7 mouse cellular contexts compared by ENCODE assay signal in genomic region chr16:18591047-18592018, GRCm38 (mm10). TPM values are rescaled to one million over a fixed set of nuclear protein-coding genes. Genes with fewer than 3 reads are reported as not detected.
DNase-seq lines count a peak whose midpoint lies in the region; ATAC-seq and TF ChIP-seq lines count a peak whose summit lies in the region.

No protein-coding gene starts in this region.

- no peaks in the 10 kb centered on the region for H3K4me1 ChIP-seq in lung, adult 2 months (ENCODE audit: control insufficient read depth, insufficient read depth, low read length)
- peaks cover 3% of the 10 kb centered on the region; the same call in 1 of the 2 replicates for H3K4me1 ChIP-seq in forebrain, postnatal 0 days (ENCODE audit: insufficient read depth)
- peaks cover 38% of the 10 kb centered on the region for H3K4me1 ChIP-seq in liver, embryonic 12.5 days
- H3K4me1 ChIP-seq in stomach, embryonic 16.5 days (ENCODE audit: control insufficient read depth, insufficient read depth, low read length) = peaks cover 30% of the 10 kb centered on the region

- H3K27ac ChIP-seq in forebrain, postnatal 0 days (ENCODE audit: low read depth, low read length) = no peak overlapping the region
- H3K27ac ChIP-seq in liver, embryonic 12.5 days = no peak overlapping the region
- H3K27ac ChIP-seq in stomach, embryonic 16.5 days (ENCODE audit: low read length) = no peak overlapping the region

- no peak overlapping the region for H3K4me3 ChIP-seq in lung, adult 2 months (replicated peaks; ENCODE audit: extremely low read depth, low read depth, low read length)
- H3K4me3 ChIP-seq in forebrain, postnatal 0 days (ENCODE audit: low read depth, low read length) = peak overlapping the region; percentile 6
- peak overlapping the region; percentile 43; the same call in 1 of the 2 replicates for H3K4me3 ChIP-seq in liver, embryonic 12.5 days
- peak overlapping the region; percentile 34 for H3K4me3 ChIP-seq in stomach, embryonic 16.5 days (replicated peaks; ENCODE audit: low read length)

- WGBS in lung, adult 2 months = 11% methylated on average over 59 of the region's 59 CpGs
- WGBS in forebrain, postnatal 0 days = 5% methylated on average over 59 of the region's 59 CpGs
- WGBS in liver, embryonic 12.5 days (ENCODE audit: insufficient replicate concordance) = 4% methylated on average over 59 of the region's 59 CpGs
- WGBS in stomach, embryonic 16.5 days = 4% methylated on average over 59 of the region's 59 CpGs

- DNase-seq in lung, postnatal 10 days = peak; percentile 48
- DNase-seq in lung, adult 2 months = no peak
- DNase-seq in forebrain, postnatal 0 days = no peak
- no peak for DNase-seq in cerebellum, postnatal 36 days

- peak; percentile 35; the same call in 1 of the 2 replicates for ATAC-seq in forebrain, postnatal 0 days
- ATAC-seq in liver, embryonic 12.5 days = no peak
- peak; percentile 19; the same call in 1 of the 2 replicates for ATAC-seq in stomach, embryonic 16.5 days (ENCODE audit: insufficient read depth, low FRiP score)
- no peak for ATAC-seq in erythroblast, adult 5-6 weeks (replicated peaks; ENCODE audit: low FRiP score, poor library complexity, severe bottlenecking)

- no peak for TF ChIP-seq CTCF in lung, adult 2 months (IDR thresholded peaks at IDR 0.05; ENCODE audit: insufficient read depth, low read length)
- TF ChIP-seq CTCF in forebrain, postnatal 0 days (IDR thresholded peaks at IDR 0.05; ENCODE audit: low read depth) = peak; percentile 55

- peaks cover 62% of the 10 kb centered on the region for H3K27me3 ChIP-seq in forebrain, postnatal 0 days (ENCODE audit: insufficient read depth, low read length)
- peaks cover 98% of the 10 kb centered on the region for H3K27me3 ChIP-seq in liver, embryonic 12.5 days (replicated peaks)
- peaks cover 61% of the 10 kb centered on the region for H3K27me3 ChIP-seq in stomach, embryonic 16.5 days (ENCODE audit: control insufficient read depth, insufficient read depth, low read length)

- TF ChIP-seq POLR2A in lung, adult 2 months (IDR thresholded peaks at IDR 0.05; ENCODE audit: borderline replicate concordance, extremely low read depth, low read depth, low read length) = no peak

- H3K4me2 ChIP-seq in forebrain, postnatal 0 days (ENCODE audit: low read depth) = peak overlapping the region; percentile 36
- peak overlapping the region; percentile 37 for H3K4me2 ChIP-seq in liver, embryonic 12.5 days
- peak overlapping the region; percentile 56 for H3K4me2 ChIP-seq in stomach, embryonic 16.5 days (ENCODE audit: low read depth, low read length)

- H3K9me3 ChIP-seq in forebrain, postnatal 0 days (ENCODE audit: low read length) = no peaks in the 10 kb centered on the region
- H3K9me3 ChIP-seq in liver, embryonic 12.5 days (replicated peaks) = no peaks in the 10 kb centered on the region
- H3K9me3 ChIP-seq in stomach, embryonic 16.5 days (replicated peaks; ENCODE audit: control insufficient read depth, low read length) = no peaks in the 10 kb centered on the region

- no peak overlapping the region for H3K9ac ChIP-seq in forebrain, postnatal 0 days
- H3K9ac ChIP-seq in liver, embryonic 12.5 days = no peak overlapping the region
- H3K9ac ChIP-seq in stomach, embryonic 16.5 days (ENCODE audit: low read length) = peak overlapping the region; percentile 42

- no peaks in the 10 kb centered on the region for H3K36me3 ChIP-seq in forebrain, postnatal 0 days (ENCODE audit: insufficient read depth)
- H3K36me3 ChIP-seq in liver, embryonic 12.5 days = no peaks in the 10 kb centered on the region
- H3K36me3 ChIP-seq in stomach, embryonic 16.5 days (ENCODE audit: control insufficient read depth, insufficient read depth, low read length) = no peaks in the 10 kb centered on the region

RNA-seq across cellular contexts. Expression of gene Tbx1, which starts 0.9 kb away (rescaled TPM):
- 32.5 and 38.4 TPM in 2 replicates for polyA plus RNA-seq in lung, adult 2 months (2012; rRNA removed)
- 0.71 and 1.2 TPM in 2 replicates for total RNA-seq in forebrain, postnatal 0 days (2014; rRNA removed)
- 0.70 and 0.90 TPM in 2 replicates for polyA plus RNA-seq in forebrain, postnatal 0 days (2015; fragmentation: Nextera tagmentation; extraction: Ambion mirVana)
- 0.08 TPM in 1 of 2 replicates, not detected in the other for polyA plus RNA-seq in liver, embryonic 12.5 days (2016; fragmentation: Nextera tagmentation; extraction: Ambion mirVana)
- 0.20 and 0.84 TPM in 2 replicates for polyA plus RNA-seq in stomach, embryonic 16.5 days (2015; fragmentation: Nextera tagmentation; extraction: Ambion mirVana)
- total RNA-seq in erythroblast, adult 5-6 weeks (2015; ENCODE audit: low replicate concordance) = not detected in 2 replicates
- not detected in 2 replicates for total RNA-seq in erythroblast, adult 5-6 weeks (2017; ENCODE audit: low replicate concordance)

RNA-seq across cellular contexts. Expression of gene Gp1bb, which starts 30.9 kb away (rescaled TPM):
- polyA plus RNA-seq in lung, adult 2 months (2012; rRNA removed) = 9.7 and 15.5 TPM in 2 replicates
- total RNA-seq in forebrain, postnatal 0 days (2014; rRNA removed) = 34.1 and 34.2 TPM in 2 replicates
- polyA plus RNA-seq in forebrain, postnatal 0 days (2015; fragmentation: Nextera tagmentation; extraction: Ambion mirVana) = 9.4 and 11.4 TPM in 2 replicates
- 40.8 and 44.2 TPM in 2 replicates for polyA plus RNA-seq in liver, embryonic 12.5 days (2016; fragmentation: Nextera tagmentation; extraction: Ambion mirVana)
- 0.68 and 0.74 TPM in 2 replicates for polyA plus RNA-seq in stomach, embryonic 16.5 days (2015; fragmentation: Nextera tagmentation; extraction: Ambion mirVana)
- 3.7 TPM in 1 of 2 replicates, not detected in the other for total RNA-seq in erythroblast, adult 5-6 weeks (2015; ENCODE audit: low replicate concordance)
- 0.56 and 0.94 TPM in 2 replicates for total RNA-seq in erythroblast, adult 5-6 weeks (2017; ENCODE audit: low replicate concordance)

RNA-seq across cellular contexts. Expression of gene Gm49601, which starts 34.9 kb away (rescaled TPM):
- 3.6 and 9.4 TPM in 2 replicates for polyA plus RNA-seq in lung, adult 2 months (2012; rRNA removed)
- total RNA-seq in forebrain, postnatal 0 days (2014; rRNA removed) = 32.7 and 33.4 TPM in 2 replicates
- 3.6 and 4.9 TPM in 2 replicates for polyA plus RNA-seq in forebrain, postnatal 0 days (2015; fragmentation: Nextera tagmentation; extraction: Ambion mirVana)
- 0.31 and 0.61 TPM in 2 replicates for polyA plus RNA-seq in liver, embryonic 12.5 days (2016; fragmentation: Nextera tagmentation; extraction: Ambion mirVana)
- 3.1 and 4.2 TPM in 2 replicates for polyA plus RNA-seq in stomach, embryonic 16.5 days (2015; fragmentation: Nextera tagmentation; extraction: Ambion mirVana)
- not detected in 2 replicates for total RNA-seq in erythroblast, adult 5-6 weeks (2015; ENCODE audit: low replicate concordance)
- 0.85 TPM in 1 of 2 replicates, not detected in the other for total RNA-seq in erythroblast, adult 5-6 weeks (2017; ENCODE audit: low replicate concordance)

RNA-seq across cellular contexts. Expression of gene Sept5, which starts 38.4 kb away (rescaled TPM):
- 9.0 and 22.0 TPM in 2 replicates for polyA plus RNA-seq in lung, adult 2 months (2012; rRNA removed)
- 372 and 373 TPM in 2 replicates for total RNA-seq in forebrain, postnatal 0 days (2014; rRNA removed)
- 265 and 267 TPM in 2 replicates for polyA plus RNA-seq in forebrain, postnatal 0 days (2015; fragmentation: Nextera tagmentation; extraction: Ambion mirVana)
- polyA plus RNA-seq in liver, embryonic 12.5 days (2016; fragmentation: Nextera tagmentation; extraction: Ambion mirVana) = 2.6 and 2.8 TPM in 2 replicates
- 26.8 and 37.7 TPM in 2 replicates for polyA plus RNA-seq in stomach, embryonic 16.5 days (2015; fragmentation: Nextera tagmentation; extraction: Ambion mirVana)
- 13.4 and 19.4 TPM in 2 replicates for total RNA-seq in erythroblast, adult 5-6 weeks (2015; ENCODE audit: low replicate concordance)
- 11.7 and 15.2 TPM in 2 replicates for total RNA-seq in erythroblast, adult 5-6 weeks (2017; ENCODE audit: low replicate concordance)

Comparison
In these comparisons a context has a peak if more than half of its experiments do, and no peak if none do; other contexts are left out.
1. ATAC-seq: peak in forebrain, postnatal 0 days (single experiment) and stomach, embryonic 16.5 days (single experiment); none in liver, embryonic 12.5 days (single experiment) and erythroblast, adult 5-6 weeks (single experiment).
2. RNA of gene Tbx1, which starts 0.9 kb away (polyA plus RNA-seq): 32.5 to 38.4 TPM in lung, adult 2 months; 0.70 to 0.90 TPM in forebrain, postnatal 0 days, 0.20 to 0.84 TPM in stomach, embryonic 16.5 days and 0.08 TPM in liver, embryonic 12.5 days; every median in the first group is over 10 times any median in the second.
3. Peak in every context shown above with its lines, with median percentiles within 50 percentile points of each other: H3K4me2 ChIP-seq.